Mouse (Mus musculus) thymus, adult 2 months (tissue): ENCODE data around the gene Card19.

ENCODE experiments used
- CTCF ChIP-seq: fragments of 200-500 bp; IDR thresholded peaks from 2 replicates; pipeline ENCODE4 v1.5.1; 2012; ENCODE audit warnings: mild to moderate bottlenecking, control low read depth, low read length, moderate library complexity, borderline replicate concordance; ENCODE audit not compliant: control insufficient read depth, poor library complexity, insufficient read depth; ENCODE audit errors: extremely low read depth
- POLR2A ChIP-seq: fragments of 200-500 bp; IDR thresholded peaks from 2 replicates; pipeline ENCODE4 v1.6.1; 2012; ENCODE audit warnings: mild to moderate bottlenecking, low read length, control low read depth, moderate library complexity; ENCODE audit not compliant: control insufficient read depth, poor library complexity, insufficient read depth; ENCODE audit errors: extremely low read depth

- TF ChIP-seq POLR2A (no peak), CTCF (no peak)
Observed at GRCm38 (mm10) chr13:49180691-49181090, 35.1 kb downstream of the Card19 start.
